Mouse (Mus musculus): ENCODE data around the gene Stx12. TPM values are rescaled to one million over a fixed set of nuclear protein-coding genes. Genes with fewer than 3 reads are reported as not detected.

Stx12 gene
- polyA plus RNA-seq, 1 experiment from 2014 or later, result 197 TPM

- H3K9me3 ChIP-seq (ENCODE audit: control insufficient read depth, low read length), result no peaks in the 10 kb centered on the region
Measured at GRCm38 (mm10) chr4:132842281-132842906, 41.9 kb downstream of the Stx12 start.

DNA sequence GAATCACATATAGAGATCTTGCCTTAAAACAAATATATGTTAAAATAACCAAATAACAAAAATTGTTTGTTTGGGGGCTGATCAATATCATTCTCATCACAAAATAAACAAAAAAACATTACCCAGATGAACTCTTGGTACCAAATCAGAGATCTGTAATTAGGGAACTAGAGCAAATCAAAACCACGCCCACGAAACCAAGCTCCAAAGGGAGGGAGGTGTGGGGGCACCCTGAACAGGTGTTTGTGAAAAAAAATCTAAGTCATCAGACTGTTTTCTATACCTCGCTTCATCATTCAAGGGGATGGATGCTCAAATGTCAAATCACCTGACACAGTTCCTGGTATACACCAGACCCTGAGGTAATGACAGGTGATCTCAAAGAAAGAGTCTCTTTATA, 42.8 kb downstream of the Stx12 start:
- Histone ChIP-seq H3K27ac (replicated peaks; ENCODE audit: low read depth, low read length) (no peak overlapping the region), H3K9me3 (ENCODE audit: control insufficient read depth, low read length) (no peaks in the 10 kb centered on the region), H3K9ac (replicated peaks; ENCODE audit: low read length) (peak overlapping the region; percentile 80; the same call in 1 of the 2 replicates), H3K27me3 (ENCODE audit: control insufficient read depth, insufficient read depth, low read length) (no peaks in the 10 kb centered on the region), H3K4me1 (ENCODE audit: control insufficient read depth, insufficient read depth, low read length) (peaks cover 12% of the 10 kb centered on the region), H3K4me2 (ENCODE audit: low read length) (peak overlapping the region; percentile 70), H3K36me3 (ENCODE audit: control insufficient read depth, insufficient read depth, low read length) (peaks cover 40% of the 10 kb centered on the region), H3K4me3 (replicated peaks; ENCODE audit: low read depth, low read length) (peak overlapping the region; percentile 79)
- no peak for ATAC-seq (ENCODE audit: low FRiP score, low TSS enrichment)
- DNase-seq, result no peak
- 88% methylated on average over 3 of the region's 3 CpGs for WGBS

More at GRCm38 (mm10) chr4:132842281-132842906, 41.9 kb downstream of the Stx12 start:
- no peaks in the 10 kb centered on the region for H3K27me3 ChIP-seq (ENCODE audit: control insufficient read depth, insufficient read depth, low read length)
- H3K36me3 ChIP-seq (ENCODE audit: control insufficient read depth, insufficient read depth, low read length), result peaks cover 31% of the 10 kb centered on the region
- H3K4me3 ChIP-seq (replicated peaks; ENCODE audit: low read depth, low read length), result peak overlapping the region; percentile 79
- H3K4me1 ChIP-seq (ENCODE audit: control insufficient read depth, insufficient read depth, low read length), result peaks cover 12% of the 10 kb centered on the region
- peak overlapping the region; percentile 70 for H3K4me2 ChIP-seq (ENCODE audit: low read length)
- WGBS, result under 1% methylated on average over 30 of the region's 30 CpGs
- peak; percentile 45 for DNase-seq
- H3K27ac ChIP-seq (replicated peaks; ENCODE audit: low read depth, low read length), result peak overlapping the region; percentile 84
- ATAC-seq (ENCODE audit: low FRiP score, low TSS enrichment), result 0 out of 2 replicates have a peak, but pooled peaks have one; percentile 37
- H3K9ac ChIP-seq (replicated peaks; ENCODE audit: low read length), result peak overlapping the region; percentile 80

GRCm38 (mm10) chr4:132823614-132824366, 60.5 kb downstream of the Stx12 start:
- no peak overlapping the region for H3K27ac ChIP-seq (replicated peaks; ENCODE audit: low read depth, low read length)
- H3K4me3 ChIP-seq (replicated peaks; ENCODE audit: low read depth, low read length), result no peak overlapping the region
- no peaks in the 10 kb centered on the region for H3K4me1 ChIP-seq (ENCODE audit: control insufficient read depth, insufficient read depth, low read length)
- H3K27me3 ChIP-seq (ENCODE audit: control insufficient read depth, insufficient read depth, low read length), result no peaks in the 10 kb centered on the region
- H3K4me2 ChIP-seq (ENCODE audit: low read length), result no peak overlapping the region
- WGBS, result 74% methylated on average over 8 of the region's 8 CpGs
- no peak overlapping the region for H3K9ac ChIP-seq (replicated peaks; ENCODE audit: low read length)
- peaks cover 35% of the 10 kb centered on the region for H3K36me3 ChIP-seq (ENCODE audit: control insufficient read depth, insufficient read depth, low read length)
- DNase-seq (peak; percentile 48), ATAC-seq (ENCODE audit: low FRiP score, low TSS enrichment) (no peak)
- 0 out of 2 replicates have a peak, but pooled peaks cover 3% of the 10 kb centered on the region for H3K9me3 ChIP-seq (ENCODE audit: control insufficient read depth, low read length)

DNA sequence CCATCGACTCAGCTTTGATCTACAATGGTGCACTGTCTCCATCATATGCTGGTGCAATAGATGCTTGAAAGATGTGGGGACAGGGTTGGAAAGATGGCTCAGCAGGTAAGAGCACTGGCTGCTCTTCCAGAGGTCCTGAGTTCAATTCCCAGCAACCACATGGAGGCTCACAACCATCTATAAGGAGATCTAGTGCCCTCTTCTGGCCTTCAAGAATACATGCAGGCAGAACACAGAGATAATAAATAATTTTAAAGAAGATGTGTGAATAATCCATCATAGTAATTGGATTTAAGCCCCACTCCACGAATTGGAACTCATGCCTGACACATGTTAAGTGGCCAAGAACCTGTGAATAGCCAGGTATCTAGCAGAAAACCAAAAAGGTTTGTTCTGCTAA, 65.9 kb downstream of the Stx12 start:
- Histone ChIP-seq H3K27me3 (ENCODE audit: control insufficient read depth, insufficient read depth, low read length) (no peaks in the 10 kb centered on the region), H3K4me3 (replicated peaks; ENCODE audit: low read depth, low read length) (no peak overlapping the region), H3K36me3 (ENCODE audit: control insufficient read depth, insufficient read depth, low read length) (no peaks in the 10 kb centered on the region), H3K9ac (replicated peaks; ENCODE audit: low read length) (no peak overlapping the region), H3K27ac (replicated peaks; ENCODE audit: low read depth, low read length) (no peak overlapping the region), H3K4me2 (ENCODE audit: low read length) (no peak overlapping the region), H3K4me1 (ENCODE audit: control insufficient read depth, insufficient read depth, low read length) (no peaks in the 10 kb centered on the region), H3K9me3 (ENCODE audit: control insufficient read depth, low read length) (0 out of 2 replicates have a peak, but pooled peaks cover 3% of the 10 kb centered on the region)
- no peak for DNase-seq
- ATAC-seq (ENCODE audit: low FRiP score, low TSS enrichment), result no peak
- WGBS, result 53% methylated on average over 2 of the region's 2 CpGs

DNA sequence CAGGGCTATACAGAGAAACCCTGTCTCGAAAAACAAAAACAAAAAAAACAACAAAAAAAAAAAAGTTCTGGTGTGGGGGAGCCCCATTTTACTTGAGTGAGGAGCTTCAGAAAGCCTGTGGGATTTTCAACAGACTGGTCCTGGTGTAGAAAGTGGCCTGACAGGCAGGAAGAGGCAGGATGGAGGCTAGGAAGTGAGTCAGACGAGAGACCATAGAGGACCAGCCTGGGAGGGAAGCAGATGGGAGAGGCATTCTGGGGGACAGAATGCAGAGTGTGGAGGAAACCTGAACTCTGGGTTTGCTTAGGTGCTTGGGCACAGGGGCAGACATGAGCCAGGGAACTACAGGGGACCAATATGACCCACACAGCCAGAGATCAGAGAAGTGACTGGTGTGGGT, 67.5 kb downstream of the Stx12 start:
- no peak for ATAC-seq (ENCODE audit: low FRiP score, low TSS enrichment)
- Histone ChIP-seq H3K27me3 (ENCODE audit: control insufficient read depth, insufficient read depth, low read length) (no peaks in the 10 kb centered on the region), H3K9me3 (ENCODE audit: control insufficient read depth, low read length) (0 out of 2 replicates have a peak, but pooled peaks cover 3% of the 10 kb centered on the region), H3K9ac (replicated peaks; ENCODE audit: low read length) (no peak overlapping the region), H3K4me1 (ENCODE audit: control insufficient read depth, insufficient read depth, low read length) (no peaks in the 10 kb centered on the region), H3K27ac (replicated peaks; ENCODE audit: low read depth, low read length) (no peak overlapping the region), H3K4me2 (ENCODE audit: low read length) (no peak overlapping the region), H3K36me3 (ENCODE audit: control insufficient read depth, insufficient read depth, low read length) (no peaks in the 10 kb centered on the region), H3K4me3 (replicated peaks; ENCODE audit: low read depth, low read length) (no peak overlapping the region)
- no peak for DNase-seq
- 66% methylated on average over 2 of the region's 2 CpGs for WGBS

DNA sequence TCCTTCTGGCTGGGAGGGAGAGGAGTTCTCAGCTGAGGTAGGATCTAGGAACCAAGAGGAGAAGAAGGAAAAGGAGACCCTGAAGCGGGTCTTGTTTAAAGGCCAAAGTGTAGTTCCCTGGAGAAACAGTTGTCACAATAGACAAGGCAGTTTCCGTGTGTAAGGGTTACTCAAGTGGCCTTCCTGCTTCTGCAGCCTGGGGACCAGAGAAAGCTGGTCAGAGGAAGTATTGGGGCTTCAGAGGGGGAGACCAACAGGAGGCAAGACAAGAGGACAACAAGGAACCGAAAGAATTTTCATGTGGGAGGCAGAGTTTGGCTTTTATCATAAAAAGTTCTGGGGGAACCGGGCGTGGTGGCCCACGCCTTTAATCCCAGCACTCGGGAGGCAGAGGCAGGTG, 67.9 kb downstream of the Stx12 start:
- ATAC-seq (ENCODE audit: low FRiP score, low TSS enrichment) (no peak), DNase-seq (no peak)
- no peak overlapping the region for H3K9ac ChIP-seq (replicated peaks; ENCODE audit: low read length)
- no peak overlapping the region for H3K27ac ChIP-seq (replicated peaks; ENCODE audit: low read depth, low read length)
- no peak overlapping the region for H3K4me2 ChIP-seq (ENCODE audit: low read length)
- H3K36me3 ChIP-seq (ENCODE audit: control insufficient read depth, insufficient read depth, low read length), result no peaks in the 10 kb centered on the region
- no peaks in the 10 kb centered on the region for H3K4me1 ChIP-seq (ENCODE audit: control insufficient read depth, insufficient read depth, low read length)
- H3K4me3 ChIP-seq (replicated peaks; ENCODE audit: low read depth, low read length), result no peak overlapping the region
- no peaks in the 10 kb centered on the region for H3K27me3 ChIP-seq (ENCODE audit: control insufficient read depth, insufficient read depth, low read length)
- 0 out of 2 replicates have a peak, but pooled peaks cover 3% of the 10 kb centered on the region for H3K9me3 ChIP-seq (ENCODE audit: control insufficient read depth, low read length)
- 83% methylated on average over 7 of the region's 7 CpGs for WGBS

DNA sequence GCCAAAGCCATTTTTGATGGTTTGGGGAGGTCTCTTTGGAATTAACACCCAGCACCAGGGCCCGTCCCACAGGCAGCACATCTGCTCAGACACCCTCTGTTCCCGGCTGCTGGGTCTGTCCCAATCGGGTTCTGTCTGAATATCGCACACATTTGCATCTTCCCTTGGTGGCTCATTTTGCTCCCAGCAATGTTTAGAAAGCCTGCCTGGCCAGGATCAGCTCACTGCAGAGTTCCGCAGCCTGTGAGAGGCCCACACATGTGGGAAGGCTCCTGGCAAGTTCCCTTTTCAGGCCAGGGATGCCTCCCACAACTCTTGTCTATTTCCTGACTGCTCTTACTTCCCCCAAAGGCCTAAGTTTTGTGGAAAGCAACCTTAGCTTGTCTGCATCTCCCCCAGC, 74.7 kb downstream of the Stx12 start:
- ATAC-seq (ENCODE audit: low FRiP score, low TSS enrichment), result no peak

GRCm38 (mm10) chr4:132807771-132808641, 76.3 kb downstream of the Stx12 start:
- no peaks in the 10 kb centered on the region for H3K4me1 ChIP-seq (ENCODE audit: control insufficient read depth, insufficient read depth, low read length)
- H3K9ac ChIP-seq (replicated peaks; ENCODE audit: low read length), result no peak overlapping the region
- H3K36me3 ChIP-seq (ENCODE audit: control insufficient read depth, insufficient read depth, low read length), result no peaks in the 10 kb centered on the region
- DNase-seq, result no peak
- WGBS, result 78% methylated on average over 5 of the region's 5 CpGs
- no peaks in the 10 kb centered on the region for H3K27me3 ChIP-seq (ENCODE audit: control insufficient read depth, insufficient read depth, low read length)
- H3K27ac ChIP-seq (replicated peaks; ENCODE audit: low read depth, low read length), result no peak overlapping the region
- no peak overlapping the region for H3K4me2 ChIP-seq (ENCODE audit: low read length)
- H3K4me3 ChIP-seq (replicated peaks; ENCODE audit: low read depth, low read length), result no peak overlapping the region
- H3K9me3 ChIP-seq (ENCODE audit: control insufficient read depth, low read length), result no peaks in the 10 kb centered on the region; the same call in 1 of the 2 replicates
- no peak for ATAC-seq (ENCODE audit: low FRiP score, low TSS enrichment)

More for the DNA sequence above, 74.7 kb downstream of the Stx12 start:
- no peaks in the 10 kb centered on the region for H3K36me3 ChIP-seq (ENCODE audit: control insufficient read depth, insufficient read depth, low read length)
- no peaks in the 10 kb centered on the region for H3K27me3 ChIP-seq (ENCODE audit: control insufficient read depth, insufficient read depth, low read length)
- no peaks in the 10 kb centered on the region for H3K4me1 ChIP-seq (ENCODE audit: control insufficient read depth, insufficient read depth, low read length)
- H3K4me2 ChIP-seq (ENCODE audit: low read length), result no peak overlapping the region
- no peak overlapping the region for H3K4me3 ChIP-seq (replicated peaks; ENCODE audit: low read depth, low read length)
- DNase-seq, result no peak
- 91% methylated on average over 5 of the region's 5 CpGs for WGBS
- no peak overlapping the region for H3K27ac ChIP-seq (replicated peaks; ENCODE audit: low read depth, low read length)
- no peak overlapping the region for H3K9ac ChIP-seq (replicated peaks; ENCODE audit: low read length)
- no peaks in the 10 kb centered on the region; the same call in 1 of the 2 replicates for H3K9me3 ChIP-seq (ENCODE audit: control insufficient read depth, low read length)

All from midbrain, embryonic 14.5 days (tissue).